Mouse (Mus musculus) hindbrain, embryonic 13.5 days (tissue): ENCODE measurements around the gene Cacnb4. TPM values are rescaled to one million over a fixed set of nuclear protein-coding genes. Genes with fewer than 3 reads are reported as not detected.

Experiments
- ATAC-seq: fragments of 200-750 bp; cut with Nextera tagmentation; 2 replicates; pipeline ENCODE4 v1.8.0; 2017; ENCODE audit warnings: moderate TSS enrichment; ENCODE audit not compliant: low FRiP score
- H3K27ac ChIP-seq: fragments of 300-500 bp; sonication (generic); 2 replicates; pipeline ENCODE4 v1.5.1; 2015; ENCODE audit warnings: inconsistent platforms, mild to moderate bottlenecking, moderate library complexity
- H3K27me3 ChIP-seq: fragments of 300-500 bp; sonication (generic); 2 replicates; pipeline ENCODE4 v1.6.1; 2015; ENCODE audit warnings: mild to moderate bottlenecking, inconsistent platforms
- H3K36me3 ChIP-seq: fragments of 300-500 bp; sonication (generic); 2 replicates; pipeline ENCODE4 v1.6.1; 2015; ENCODE audit warnings: mild to moderate bottlenecking, inconsistent platforms
- H3K4me1 ChIP-seq: fragments of 300-500 bp; sonication (generic); replicated peaks from 2 replicates; pipeline ENCODE4 v1.6.1; 2015; ENCODE audit warnings: inconsistent platforms
- H3K4me2 ChIP-seq: fragments of 300-500 bp; sonication (generic); 2 replicates; pipeline ENCODE4 v1.6.1; 2015; ENCODE audit warnings: inconsistent platforms, mild to moderate bottlenecking, moderate library complexity
- H3K4me3 ChIP-seq: fragments of 300-500 bp; sonication (generic); 2 replicates; pipeline ENCODE4 v1.5.1; 2015; ENCODE audit warnings: mild to moderate bottlenecking, inconsistent platforms
- H3K9ac ChIP-seq: fragments of 300-500 bp; sonication (generic); 2 replicates; pipeline ENCODE4 v1.6.1; 2015; ENCODE audit warnings: mild to moderate bottlenecking, inconsistent platforms
- H3K9me3 ChIP-seq: fragments of 300-500 bp; sonication (generic); 2 replicates; pipeline ENCODE4 v1.6.1; 2016; ENCODE audit warnings: inconsistent platforms
- WGBS: fragments of 180-500 bp; shearing (Covaris S2); methylation state at CpG from one replicate; pipeline ENCODE4 v1.1.7; 2015; 5-methylcytosine and 5-hydroxymethylcytosine counted together
- polyA plus RNA-seq: library from polyadenylated mRNA; unstranded; fragments of >200 nt; fragmentation: Nextera tagmentation; extraction: Ambion mirVana; gene quantifications from 2 replicates; pipeline ENCODE4 v1.2.1, GENCODE M21; 2015

Gene Cacnb4
- polyA plus RNA-seq, 1 experiment from 2014 or later, result 13.3 TPM

- H3K4me1 ChIP-seq, result peaks cover 28% of the 10 kb centered on the region
- H3K4me3 ChIP-seq, result no peak overlapping the region
- ATAC-seq, result no peak
- no peak overlapping the region for H3K9ac ChIP-seq
- H3K9me3 ChIP-seq, result peaks cover 7% of the 10 kb centered on the region; the same call in 1 of the 2 replicates
- no peak overlapping the region for H3K4me2 ChIP-seq
- no peak overlapping the region for H3K27ac ChIP-seq
- H3K27me3 ChIP-seq, result no peaks in the 10 kb centered on the region
- H3K36me3 ChIP-seq, result peaks cover 17% of the 10 kb centered on the region
- WGBS, result 91% methylated on average over 7 of the region's 7 CpGs
These were observed 256.5 kb downstream of the Cacnb4 start for GRCm38 (mm10) chr2:52420001-52420710.

- Histone ChIP-seq H3K27me3 (no peaks in the 10 kb centered on the region), H3K27ac (no peak overlapping the region), H3K4me1 (peaks cover 28% of the 10 kb centered on the region), H3K4me2 (no peak overlapping the region), H3K9me3 (peaks cover 7% of the 10 kb centered on the region; the same call in 1 of the 2 replicates), H3K36me3 (peaks cover 24% of the 10 kb centered on the region), H3K9ac (no peak overlapping the region), H3K4me3 (no peak overlapping the region)
- 81% methylated on average over 6 of the region's 6 CpGs for WGBS
- ATAC-seq, result no peak
These were observed 257.3 kb downstream of the Cacnb4 start for GRCm38 (mm10) chr2:52419295-52419694.

GRCm38 (mm10) chr2:52412524-52413037 is 264.1 kb downstream of the Cacnb4 start:
- 98% methylated on average over 5 of the region's 5 CpGs for WGBS
- Histone ChIP-seq H3K36me3 (peaks cover 80% of the 10 kb centered on the region), H3K9ac (no peak overlapping the region), H3K27ac (no peak overlapping the region), H3K4me1 (no peaks in the 10 kb centered on the region), H3K4me3 (no peak overlapping the region), H3K27me3 (no peaks in the 10 kb centered on the region), H3K4me2 (no peak overlapping the region), H3K9me3 (peaks cover 38% of the 10 kb centered on the region)
- no peak for ATAC-seq

- Histone ChIP-seq H3K36me3 (peaks cover 73% of the 10 kb centered on the region), H3K4me3 (no peak overlapping the region), H3K9ac (no peak overlapping the region), H3K4me2 (no peak overlapping the region), H3K27ac (no peak overlapping the region), H3K9me3 (peaks cover 26% of the 10 kb centered on the region), H3K27me3 (no peaks in the 10 kb centered on the region), H3K4me1 (no peaks in the 10 kb centered on the region)
- WGBS, result 93% methylated on average over 1 of the region's 1 CpGs
- no peak for ATAC-seq
These were observed 270.2 kb downstream of the Cacnb4 start for GRCm38 (mm10) chr2:52406480-52406879.

- Histone ChIP-seq H3K4me3 (no peak overlapping the region), H3K4me1 (no peaks in the 10 kb centered on the region), H3K27me3 (no peaks in the 10 kb centered on the region), H3K36me3 (peaks cover 65% of the 10 kb centered on the region), H3K9ac (no peak overlapping the region), H3K9me3 (peaks cover 14% of the 10 kb centered on the region), H3K4me2 (no peak overlapping the region), H3K27ac (no peak overlapping the region)
- no peak for ATAC-seq
- 95% methylated on average over 5 of the region's 5 CpGs for whole genome bisulfite sequencing
These were observed 271.4 kb downstream of the Cacnb4 start for GRCm38 (mm10) chr2:52405238-52405637.

DNA sequence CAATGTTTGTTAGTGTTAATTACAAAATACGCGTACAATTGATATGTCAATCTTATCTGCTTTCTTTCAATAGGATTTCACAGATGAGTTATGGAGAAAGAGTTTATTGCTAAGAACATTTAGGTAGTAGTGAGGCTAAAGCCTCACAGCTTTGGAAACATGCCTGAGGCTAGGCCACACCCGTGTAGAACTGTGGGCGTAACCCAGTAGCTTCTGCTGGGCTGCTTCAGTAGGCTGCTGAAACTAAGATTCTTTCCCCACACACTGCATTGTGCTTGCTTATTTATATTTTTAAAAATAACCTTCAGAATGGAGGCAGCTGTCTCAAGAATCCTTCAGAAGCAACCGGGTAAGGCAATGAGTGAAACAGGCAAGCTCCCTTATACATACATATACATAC is 282.1 kb downstream of the Cacnb4 start:
- H3K36me3 ChIP-seq, result peaks cover 4% of the 10 kb centered on the region; the same call in 1 of the 2 replicates
- H3K9ac ChIP-seq, result no peak overlapping the region
- ATAC-seq, result no peak
- no peak overlapping the region for H3K27ac ChIP-seq
- WGBS, result 95% methylated on average over 5 of the region's 5 CpGs
- H3K27me3 ChIP-seq, result no peaks in the 10 kb centered on the region
- no peaks in the 10 kb centered on the region for H3K4me1 ChIP-seq
- no peak overlapping the region for H3K4me2 ChIP-seq
- no peaks in the 10 kb centered on the region for H3K9me3 ChIP-seq
- H3K4me3 ChIP-seq, result no peak overlapping the region

DNA sequence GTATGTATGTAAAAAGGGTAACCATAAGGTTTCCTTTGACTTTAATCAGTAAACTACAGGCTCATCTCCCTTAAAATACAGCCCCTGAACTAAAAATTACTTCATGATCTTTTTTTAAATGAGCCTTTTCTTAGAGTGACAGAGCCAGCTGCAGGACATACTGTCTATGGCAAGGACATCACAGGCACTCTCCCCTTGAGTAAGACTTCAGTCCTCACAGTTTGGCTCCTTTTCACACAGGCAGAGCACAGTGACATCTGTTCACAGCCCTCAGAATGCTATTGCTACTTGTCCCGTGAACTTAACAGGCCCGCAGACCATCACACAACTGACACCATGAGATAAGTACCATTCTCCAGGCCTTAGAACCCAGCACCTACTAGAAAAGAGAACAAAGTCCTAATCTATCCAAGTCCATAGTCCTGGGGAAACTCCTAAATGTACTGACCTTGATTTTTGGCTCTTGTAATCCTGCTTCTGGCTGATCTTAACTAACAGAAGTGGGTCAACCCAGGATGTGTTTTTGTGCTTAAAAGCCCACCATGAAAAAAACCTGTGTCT is 286.1 kb downstream of the Cacnb4 start:
- ATAC-seq, result no peak

GRCm38 (mm10) chr2:52389975-52390374 is 286.7 kb downstream of the Cacnb4 start:
- Histone ChIP-seq H3K36me3 (no peaks in the 10 kb centered on the region), H3K4me1 (no peaks in the 10 kb centered on the region), H3K4me2 (no peak overlapping the region), H3K27ac (no peak overlapping the region), H3K4me3 (no peak overlapping the region), H3K9ac (no peak overlapping the region), H3K9me3 (no peaks in the 10 kb centered on the region), H3K27me3 (no peaks in the 10 kb centered on the region)
- ATAC-seq, result no peak
- 77% methylated on average over 3 of the region's 3 CpGs for WGBS

More for the DNA sequence above, 286.1 kb downstream of the Cacnb4 start:
- WGBS, result 89% methylated on average over 2 of the region's 2 CpGs
- H3K4me3 ChIP-seq, result no peak overlapping the region
- no peaks in the 10 kb centered on the region for H3K27me3 ChIP-seq
- no peak overlapping the region for H3K9ac ChIP-seq
- no peak overlapping the region for H3K4me2 ChIP-seq
- no peak overlapping the region for H3K27ac ChIP-seq
- H3K4me1 ChIP-seq, result no peaks in the 10 kb centered on the region
- H3K36me3 ChIP-seq, result no peaks in the 10 kb centered on the region
- H3K9me3 ChIP-seq, result no peaks in the 10 kb centered on the region

DNA sequence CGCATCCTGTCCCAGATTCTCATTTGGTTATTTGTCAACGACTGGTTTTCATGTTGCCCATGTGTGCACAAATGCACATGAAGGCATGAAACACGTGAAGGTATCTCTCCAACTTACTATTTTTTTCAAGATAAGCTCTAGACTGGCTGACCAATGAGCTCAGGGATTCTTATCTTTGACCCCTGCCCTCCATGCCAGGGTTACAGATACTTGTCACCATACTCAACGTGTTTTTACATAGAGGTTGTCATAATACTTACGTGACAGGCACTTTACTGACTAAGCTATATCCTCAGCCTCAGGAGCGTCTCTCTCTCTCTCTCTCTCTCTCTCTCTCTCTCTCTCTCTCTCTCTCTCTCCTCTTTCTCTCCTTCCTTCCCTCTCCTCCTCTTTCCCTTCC is 290.2 kb downstream of the Cacnb4 start:
- Histone ChIP-seq H3K4me3 (no peak overlapping the region), H3K4me1 (no peaks in the 10 kb centered on the region), H3K27me3 (no peaks in the 10 kb centered on the region), H3K9ac (no peak overlapping the region), H3K36me3 (no peaks in the 10 kb centered on the region), H3K27ac (no peak overlapping the region), H3K4me2 (no peak overlapping the region), H3K9me3 (no peaks in the 10 kb centered on the region)
- ATAC-seq, result no peak
- WGBS, result 90% methylated on average over 6 of the region's 6 CpGs

- Histone ChIP-seq H3K4me2 (no peak overlapping the region), H3K27ac (no peak overlapping the region), H3K9ac (no peak overlapping the region), H3K9me3 (no peaks in the 10 kb centered on the region), H3K27me3 (no peaks in the 10 kb centered on the region), H3K4me1 (no peaks in the 10 kb centered on the region), H3K4me3 (no peak overlapping the region), H3K36me3 (no peaks in the 10 kb centered on the region)
- ATAC-seq, result no peak
- 76% methylated on average over 7 of the region's 7 CpGs for WGBS
These were observed 290.6 kb downstream of the Cacnb4 start for GRCm38 (mm10) chr2:52386037-52386436.

DNA sequence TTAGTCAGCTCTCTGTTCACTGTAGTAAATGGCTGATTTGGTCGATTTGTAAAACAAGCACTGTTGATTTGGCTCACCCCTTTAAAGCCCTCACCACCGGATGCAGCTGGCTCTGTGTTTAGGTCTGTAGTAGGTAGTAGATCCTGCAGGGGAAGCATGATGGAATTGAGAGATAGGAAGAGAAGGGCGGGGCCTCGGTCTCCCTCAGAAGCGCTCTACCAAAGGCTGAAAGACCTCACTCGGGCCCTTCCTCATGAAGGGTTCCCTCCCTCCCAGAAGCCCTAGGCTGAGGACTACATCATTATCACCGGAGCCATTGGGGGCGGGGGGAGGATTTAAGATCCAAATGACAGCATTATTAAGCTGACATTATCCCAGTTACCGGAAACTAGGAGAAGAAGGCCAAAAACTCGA is 297.8 kb downstream of the Cacnb4 start:
- 77% methylated on average over 10 of the region's 10 CpGs for WGBS
- H3K36me3 ChIP-seq, result no peaks in the 10 kb centered on the region
- H3K4me3 ChIP-seq, result no peak overlapping the region
- H3K9me3 ChIP-seq, result no peaks in the 10 kb centered on the region
- no peak overlapping the region for H3K27ac ChIP-seq
- H3K9ac ChIP-seq, result no peak overlapping the region
- ATAC-seq, result no peak
- H3K4me1 ChIP-seq, result no peaks in the 10 kb centered on the region
- H3K27me3 ChIP-seq, result no peaks in the 10 kb centered on the region
- no peak overlapping the region for H3K4me2 ChIP-seq

DNA sequence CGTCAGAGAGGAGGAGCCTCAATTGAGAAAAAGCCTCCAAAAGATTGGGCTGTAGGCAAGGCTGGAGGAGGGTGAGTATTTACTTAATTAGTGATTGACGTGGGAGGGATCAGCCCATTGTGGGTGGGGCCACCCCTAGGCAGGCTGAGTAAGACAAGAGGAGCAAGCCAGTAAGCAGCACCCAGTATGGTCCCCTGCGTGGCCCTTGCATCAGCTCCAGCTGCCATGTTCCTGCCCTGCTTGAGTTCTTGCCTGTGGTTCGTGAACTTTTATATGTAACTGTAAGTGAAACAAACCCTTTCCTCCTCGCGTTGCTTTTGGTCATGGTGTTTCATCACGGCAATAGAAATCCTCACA is 298.2 kb downstream of the Cacnb4 start, which contains the start of gene Neb:
Gene Neb (minus strand): TSS at position 27 of the 357 bp plus-strand sequence.
- H3K9me3 ChIP-seq, result no peaks in the 10 kb centered on the region
- no peak within 1 kb of the TSS for H3K4me2 ChIP-seq
- no peaks in the 10 kb centered on the region for H3K36me3 ChIP-seq
- WGBS, result 55% methylated on average over 7 of the region's 7 CpGs
- ATAC-seq, result no peak
- H3K27me3 ChIP-seq, result no peaks in the 10 kb centered on the region
- H3K9ac ChIP-seq, result no peak within 1 kb of the TSS
- H3K4me3 ChIP-seq, result no peak within 1 kb of the TSS
- H3K27ac ChIP-seq, result no peak within 1 kb of the TSS
- H3K4me1 ChIP-seq, result no peaks in the 10 kb centered on the region
